Mouse (Mus musculus) liver, adult (tissue): ENCODE measurements around the gene Ace.

Experiments
- GATA4 ChIP-seq: IDR thresholded peaks from 2 replicates; pipeline ENCODE4 v1.6.1; 2014; ENCODE audit warnings: mild to moderate bottlenecking, low read length; ENCODE audit not compliant: insufficient replicate concordance

The Ace gene

GRCm38 (mm10) chr11:105967741-105968574 lies at the start of gene Ace:
Gene Ace, plus strand, starts transcription at chr11:105967945.
- TF ChIP-seq GATA4, result no peak

DNA sequence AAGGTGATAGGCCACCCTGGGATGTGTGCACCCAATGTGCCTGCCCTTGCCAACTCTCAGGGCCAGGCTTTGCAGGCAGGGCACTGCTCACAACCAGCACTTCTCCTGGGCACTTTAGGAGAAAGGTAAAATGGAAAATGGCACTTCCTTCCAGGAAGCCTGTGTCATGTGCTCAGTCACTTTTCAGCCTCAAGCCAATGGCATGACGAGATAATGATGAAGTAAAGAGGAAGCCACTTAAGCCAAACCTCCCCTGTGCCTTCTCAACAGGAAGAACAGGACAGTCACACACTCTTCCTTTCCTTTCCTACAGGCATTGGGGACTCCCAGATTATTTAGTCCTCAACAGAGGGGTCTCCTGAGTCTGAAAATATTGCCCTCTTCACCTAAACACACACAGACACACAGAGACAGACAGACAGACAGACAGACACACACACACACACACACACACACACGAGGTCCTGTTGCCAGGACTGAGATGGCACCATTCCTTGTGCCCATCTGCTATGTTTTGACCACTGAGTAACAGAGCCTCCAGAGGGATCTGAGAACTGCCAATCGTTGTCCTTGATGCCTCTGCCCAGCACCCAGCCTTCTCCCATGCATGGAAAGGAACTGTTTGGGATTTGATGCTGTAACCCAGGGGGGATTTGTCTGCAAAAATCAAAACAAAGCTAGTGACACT lies 47.5 kb upstream of the Ace start:
- no peak for TF ChIP-seq GATA4

GRCm38 (mm10) chr11:105920836-105921235 lies 46.9 kb upstream of the Ace start:
- TF ChIP-seq GATA4, result no peak

- TF ChIP-seq GATA4, result no peak
These were observed 46.5 kb upstream of the Ace start for GRCm38 (mm10) chr11:105921275-105921674.

- no peak for TF ChIP-seq GATA4
These were observed 44.7 kb upstream of the Ace start for GRCm38 (mm10) chr11:105922769-105923663.

- no peak for TF ChIP-seq GATA4
These were observed 40.4 kb upstream of the Ace start for GRCm38 (mm10) chr11:105927065-105928030.

DNA sequence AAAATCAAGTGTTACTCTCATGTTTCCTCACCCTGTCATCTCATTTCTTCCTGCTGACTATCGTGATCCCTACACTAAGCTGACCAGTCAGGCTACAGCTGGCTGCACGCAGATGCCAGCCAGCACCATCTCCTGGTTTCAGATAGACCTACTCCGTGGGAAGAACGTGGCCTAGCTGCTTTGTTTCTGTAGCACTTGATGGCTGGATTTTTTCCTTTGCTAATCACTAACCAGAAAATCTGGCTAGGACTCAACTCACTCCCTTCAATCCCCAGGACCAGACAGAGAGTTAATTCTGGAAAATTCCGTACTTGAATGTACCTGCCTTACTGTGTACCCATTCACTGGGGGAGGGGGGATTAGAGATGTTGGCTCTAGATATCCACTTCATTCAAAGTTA lies 39.6 kb upstream of the Ace start:
- no peak for TF ChIP-seq GATA4

DNA sequence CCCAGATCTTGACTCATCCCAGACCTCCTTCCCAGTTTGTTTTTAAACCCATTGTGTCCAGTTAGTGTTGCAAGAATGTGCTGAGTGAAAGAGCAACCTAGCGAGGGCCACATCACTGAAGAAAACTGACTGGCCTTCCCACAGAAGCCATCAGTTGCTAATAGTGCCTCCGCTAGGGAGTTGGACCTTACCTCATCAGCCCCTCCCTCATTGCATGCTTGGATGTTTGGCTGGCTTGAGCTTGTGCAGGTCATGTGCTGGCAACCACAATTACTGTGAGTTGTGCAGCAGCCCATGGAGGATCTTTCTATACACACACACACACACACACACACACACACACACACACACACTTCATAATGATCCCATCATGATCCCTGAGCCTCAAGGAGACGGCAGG lies 36.4 kb upstream of the Ace start:
- no peak for TF ChIP-seq GATA4

GRCm38 (mm10) chr11:105933746-105934145 lies 34.0 kb upstream of the Ace start:
- no peak for TF ChIP-seq GATA4

GRCm38 (mm10) chr11:105934303-105934711 lies 33.4 kb upstream of the Ace start:
- TF ChIP-seq GATA4, result no peak

GRCm38 (mm10) chr11:105934816-105935215 lies 32.9 kb upstream of the Ace start:
- no peak for TF ChIP-seq GATA4

GRCm38 (mm10) chr11:105935496-105935895 lies 32.2 kb upstream of the Ace start:
- TF ChIP-seq GATA4, result no peak

GRCm38 (mm10) chr11:105936200-105936599 lies 31.5 kb upstream of the Ace start:
- TF ChIP-seq GATA4, result no peak

DNA sequence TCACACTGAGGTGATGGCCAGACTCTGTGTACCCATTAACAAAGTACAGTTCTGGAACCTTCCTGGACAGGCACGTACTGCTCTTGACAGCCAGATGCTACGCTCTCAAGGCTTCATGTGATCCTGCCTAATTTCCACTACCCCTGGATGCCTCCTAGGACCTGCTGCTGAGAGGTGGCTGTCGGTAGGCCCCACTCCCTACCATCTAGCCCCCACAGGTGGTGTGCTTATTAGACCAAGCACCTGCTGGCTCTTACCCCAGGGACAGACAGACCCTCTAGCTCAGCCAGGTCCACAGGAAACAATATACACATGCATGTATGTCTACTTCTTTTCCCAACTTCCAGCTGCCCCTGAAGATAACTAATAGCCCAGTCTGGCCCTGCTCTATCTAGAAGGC lies 30.8 kb upstream of the Ace start:
- no peak for TF ChIP-seq GATA4
